Mouse (Mus musculus) cerebellum, postnatal 36 days (tissue): ENCODE measurements around the gene Zfyve16.

Experiments used
- DNase-seq, 2 experiments: peaks; one replicate each; pipeline ENCODE4 v3.0.0; 2021 to 2022; ENCODE audit warnings: mixed read lengths in 2 of 2

Gene Zfyve16

DNA sequence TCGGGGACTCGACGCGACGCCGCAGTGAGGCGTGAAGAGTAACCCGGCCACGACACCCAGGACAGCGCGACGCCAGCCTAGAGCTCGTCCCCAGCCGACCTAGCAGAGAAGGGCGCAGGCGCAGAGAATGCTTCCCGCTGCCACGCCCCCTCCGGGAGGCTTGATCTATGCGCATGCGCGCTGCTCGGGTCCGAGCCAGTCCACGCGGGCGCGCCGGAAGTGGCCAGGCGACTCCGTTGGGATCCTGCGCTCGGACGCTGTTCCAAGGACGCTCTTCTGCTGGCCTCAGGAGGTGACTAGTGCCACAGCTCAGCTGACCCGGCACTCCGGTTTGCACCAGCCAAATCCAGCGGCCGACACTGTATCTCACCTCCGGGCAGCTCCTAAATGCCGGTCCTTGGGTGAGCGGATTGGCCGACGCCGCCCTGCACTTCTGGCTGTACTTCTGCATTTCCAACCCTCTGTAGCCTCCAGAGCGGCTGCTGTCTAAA is at the start of gene Zfyve16:
TSS of gene Zfyve16 (minus strand) at position 148 of the 491 bp plus-strand sequence.
- DNase-seq = peak; percentile 99

DNA sequence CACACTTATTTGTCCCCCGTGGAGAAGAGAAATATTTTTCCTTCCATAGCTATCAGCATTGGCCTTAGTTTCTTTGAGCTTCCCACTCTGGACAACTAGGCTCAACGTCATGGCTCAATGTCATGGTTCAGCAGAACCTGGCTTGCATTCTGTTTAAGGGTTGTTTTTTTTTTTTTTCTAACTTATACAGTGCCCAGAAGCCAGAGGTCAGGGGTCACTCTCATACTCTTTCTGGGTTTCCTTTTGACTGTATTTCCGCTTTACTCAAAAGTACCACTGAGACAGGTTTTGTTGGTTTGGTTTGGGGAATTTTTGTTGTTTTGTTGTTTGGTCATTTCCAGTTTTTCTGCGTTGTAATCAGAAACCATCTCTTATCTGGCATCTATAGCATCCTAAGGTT is 47.5 kb upstream of the Zfyve16 start:
- no peak for DNase-seq

DNA sequence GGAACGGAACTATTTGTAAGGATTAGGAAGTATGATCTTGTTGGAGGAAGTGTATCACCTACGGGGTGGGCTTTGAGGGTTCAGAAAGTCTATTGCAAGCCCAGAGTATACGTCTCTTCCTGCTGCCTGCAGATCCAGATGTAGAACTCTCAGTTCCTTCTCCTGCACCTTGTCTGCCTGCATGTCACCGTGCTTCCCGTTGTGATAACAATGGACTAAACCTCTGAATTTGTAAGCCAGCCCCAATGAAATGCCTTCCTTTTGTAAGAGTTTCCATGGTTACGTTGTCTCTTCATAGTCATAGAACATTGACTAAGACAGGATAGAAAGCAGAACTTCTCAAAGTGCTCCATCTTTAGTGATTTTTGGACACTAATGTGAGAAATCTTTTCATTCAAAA is 46.0 kb upstream of the Zfyve16 start:
- DNase-seq = no peak

DNA sequence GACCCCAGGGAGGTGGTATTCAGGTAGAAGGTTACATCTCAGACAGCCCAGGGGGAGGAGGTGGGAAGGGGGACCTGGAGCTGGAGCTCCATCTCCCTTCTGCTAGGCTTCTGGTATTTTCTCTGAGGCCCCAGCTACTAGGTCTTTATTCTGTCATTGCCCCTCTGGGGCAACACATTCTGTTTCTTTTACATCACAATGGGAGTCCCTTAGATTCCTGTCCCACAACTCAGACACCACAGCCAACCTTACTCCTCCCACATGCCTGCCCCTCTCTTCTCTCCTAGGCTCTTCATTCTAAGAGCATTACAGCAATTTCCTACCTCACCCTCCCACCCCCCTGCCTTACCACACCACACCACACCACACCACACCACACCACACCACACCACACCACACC is 45.4 kb upstream of the Zfyve16 start, which contains the start of gene Spz1:
TSS of gene Spz1 (minus strand) at position 101 of the 400 bp plus-strand sequence.
- DNase-seq = no peak

DNA sequence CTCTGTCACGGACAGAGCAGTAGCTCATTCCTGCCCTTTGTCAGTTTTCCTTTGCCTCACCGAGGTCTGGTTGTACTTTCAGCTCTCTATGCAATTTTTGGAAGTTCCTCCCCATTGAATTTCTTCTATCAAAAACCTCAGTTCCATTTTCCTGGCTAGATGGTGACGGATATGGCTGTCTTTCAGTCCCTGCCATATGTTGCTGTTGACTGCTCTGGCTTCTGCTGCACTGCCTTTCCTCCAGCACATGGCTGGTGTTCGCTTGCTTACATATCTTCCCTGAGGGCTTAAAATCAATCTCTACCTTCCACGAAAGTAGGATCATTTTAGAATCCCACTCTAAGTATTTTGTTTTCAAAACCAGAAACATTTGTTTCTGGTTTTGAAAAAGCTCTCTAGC is 28.8 kb upstream of the Zfyve16 start:
- no peak for DNase-seq

DNA sequence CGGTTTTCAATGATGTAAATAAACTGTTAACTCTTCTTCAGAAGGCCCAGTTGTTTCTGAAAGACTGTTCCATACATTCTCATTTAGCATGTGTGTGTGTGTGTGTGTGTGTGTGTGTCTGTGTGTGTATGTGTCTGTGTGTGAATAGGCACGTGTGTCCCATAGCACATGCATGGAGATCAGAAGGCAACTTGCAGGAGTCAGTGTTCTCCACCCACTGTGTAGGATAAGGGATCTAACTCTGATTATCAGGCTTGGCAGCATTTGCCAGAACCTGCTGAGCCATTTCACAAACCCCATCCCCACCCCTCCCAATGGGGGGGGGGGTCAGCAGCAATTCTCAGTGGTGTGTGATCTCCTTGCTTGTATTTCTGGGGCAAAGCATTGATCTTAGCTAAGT is 26.6 kb upstream of the Zfyve16 start:
- DNase-seq = no peak

DNA sequence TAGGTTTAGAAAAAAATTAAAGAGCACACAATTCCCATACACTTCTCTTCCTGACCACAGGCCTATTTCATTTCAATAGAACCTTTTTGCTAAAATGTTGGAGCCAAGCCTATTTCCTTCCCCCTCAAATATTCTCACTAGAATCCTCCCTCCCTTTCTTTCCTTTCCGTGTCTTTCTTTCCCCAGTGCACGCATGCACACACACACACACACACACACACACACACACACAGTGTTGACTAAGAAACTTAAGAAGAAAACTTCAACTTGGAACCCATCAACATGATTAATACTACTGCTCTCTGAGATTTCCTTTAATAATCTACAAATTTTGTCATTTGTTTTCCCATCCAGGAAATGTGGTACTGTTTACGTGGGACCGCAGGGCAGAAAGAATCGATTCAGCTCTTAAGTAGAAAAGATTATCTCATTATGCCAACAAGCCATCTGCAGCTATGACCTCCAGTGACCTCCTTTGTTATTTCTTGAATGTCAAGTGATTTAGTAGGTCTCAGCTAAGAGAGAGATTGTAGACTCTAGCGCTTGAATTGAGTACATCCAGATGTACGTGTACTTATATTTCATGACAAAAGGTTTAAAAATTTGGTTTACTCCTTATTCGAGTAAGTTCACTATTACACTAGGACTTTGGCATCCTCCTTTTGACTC is 25.9 kb upstream of the Zfyve16 start:
- DNase-seq = no peak

DNA sequence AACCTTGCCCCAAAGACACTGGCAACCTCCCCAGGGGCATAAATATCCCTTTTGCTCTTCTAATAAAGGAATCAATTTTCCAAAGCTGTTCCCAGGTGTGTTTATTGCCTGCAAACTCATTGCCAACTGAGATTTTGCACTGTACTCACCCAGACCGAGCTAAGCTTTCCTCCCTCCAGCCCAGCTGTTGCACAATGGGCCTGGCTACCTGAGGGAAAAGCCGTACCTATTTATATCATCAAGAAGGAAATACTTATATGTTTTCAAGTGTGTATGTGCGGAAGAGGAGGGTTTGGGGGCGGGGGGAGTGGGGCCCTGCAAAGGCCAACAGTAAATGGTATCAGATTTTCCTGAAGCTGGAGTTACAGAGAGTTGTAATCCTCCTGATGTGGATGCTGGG is 16.4 kb upstream of the Zfyve16 start:
- no peak for DNase-seq

DNA sequence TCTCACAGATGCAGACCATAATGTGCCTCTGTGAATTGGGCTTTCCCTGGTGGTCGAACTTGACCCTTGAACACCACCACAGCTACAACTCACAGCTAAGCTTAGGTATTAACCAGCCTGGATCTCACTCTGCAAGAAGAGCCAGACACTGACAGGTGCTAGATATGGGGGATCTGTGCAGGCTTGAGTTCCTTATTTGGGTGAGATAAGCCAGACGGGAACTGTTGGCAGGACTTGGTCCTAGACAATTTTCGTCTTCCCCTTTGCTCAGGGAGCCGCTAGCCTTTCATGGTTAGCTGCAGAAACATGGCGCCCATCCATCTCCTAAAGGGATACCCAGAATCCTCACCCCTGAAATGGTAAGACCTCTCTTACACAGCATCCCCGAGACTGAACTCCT is 10.3 kb upstream of the Zfyve16 start:
- DNase-seq = no peak

DNA sequence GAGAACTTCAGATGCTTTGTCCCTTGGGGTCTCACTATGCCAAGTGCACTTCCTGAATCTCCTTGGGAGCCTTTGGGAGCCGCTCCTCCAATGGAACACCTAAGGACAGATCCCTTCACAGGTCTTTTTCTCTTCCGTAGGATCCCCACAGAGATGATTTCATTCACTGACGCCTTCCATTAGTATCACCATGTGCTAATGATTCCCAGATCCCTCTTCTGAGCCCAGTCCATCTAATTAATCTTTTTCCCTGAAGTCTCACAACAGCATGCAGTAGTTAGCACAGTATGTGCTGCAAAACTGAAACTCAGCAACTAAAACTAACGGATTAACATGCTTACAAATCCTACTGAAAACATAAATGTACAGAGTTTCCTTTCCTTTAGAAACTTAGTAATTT is 8.5 kb upstream of the Zfyve16 start:
- no peak for DNase-seq

DNA sequence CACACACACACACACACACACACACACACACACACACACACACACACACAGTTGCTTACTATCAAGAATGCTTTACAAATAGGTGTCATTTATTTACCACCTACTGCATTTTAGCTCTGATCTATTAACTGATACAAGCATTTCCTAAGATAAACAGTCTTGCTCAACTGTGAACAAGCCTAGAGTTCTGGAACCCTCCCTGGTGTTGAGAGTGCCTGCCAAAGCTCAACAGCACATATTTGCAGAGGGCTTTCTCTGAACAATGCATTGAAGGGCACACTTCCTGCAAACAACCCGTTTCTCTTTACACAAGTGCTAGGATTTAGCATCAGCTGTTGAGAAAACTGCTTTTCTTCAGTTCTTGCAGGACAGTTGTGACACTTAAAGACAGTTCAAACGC is 3.1 kb upstream of the Zfyve16 start:
- DNase-seq = no peak

DNA sequence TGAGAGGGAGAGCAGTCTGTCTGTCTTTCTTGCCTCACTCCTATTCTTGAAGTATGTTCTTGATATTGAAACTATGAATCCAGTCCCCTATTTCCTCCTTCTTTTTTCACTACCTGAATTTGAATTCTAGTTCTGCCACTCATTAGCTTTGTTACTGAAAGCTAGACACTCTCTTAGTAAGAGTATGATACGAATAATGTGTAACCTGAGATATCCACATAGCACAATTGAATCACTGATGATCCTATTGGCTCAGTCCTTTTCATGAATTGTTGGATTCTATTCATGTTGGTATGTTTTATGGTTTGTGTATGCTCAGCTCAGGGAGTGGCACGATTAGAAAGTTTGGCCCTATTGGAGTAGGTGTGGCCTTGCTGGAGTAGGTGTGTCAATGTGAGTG is 1.5 kb upstream of the Zfyve16 start:
- DNase-seq = no peak

DNA sequence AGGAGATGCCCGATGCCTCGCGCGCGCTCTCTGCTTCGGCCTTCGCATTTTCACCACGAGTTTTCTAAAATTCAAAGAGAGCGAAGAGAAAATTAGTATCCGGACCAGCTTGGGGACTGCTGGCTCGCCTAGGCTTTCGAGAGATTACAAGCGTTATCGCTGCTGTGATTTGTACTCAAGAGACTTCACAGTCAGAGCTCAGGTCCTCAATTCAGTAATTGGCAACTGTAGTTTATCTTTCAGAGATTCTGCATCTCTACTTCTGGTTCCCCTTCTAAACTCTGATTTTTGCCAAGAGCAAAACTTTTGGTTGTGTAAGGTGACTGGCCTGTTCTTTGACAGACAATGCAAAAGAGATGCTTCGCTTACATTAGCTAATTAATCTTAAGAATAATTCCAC is 569 bp upstream of the Zfyve16 start:
- no peak for DNase-seq

DNA sequence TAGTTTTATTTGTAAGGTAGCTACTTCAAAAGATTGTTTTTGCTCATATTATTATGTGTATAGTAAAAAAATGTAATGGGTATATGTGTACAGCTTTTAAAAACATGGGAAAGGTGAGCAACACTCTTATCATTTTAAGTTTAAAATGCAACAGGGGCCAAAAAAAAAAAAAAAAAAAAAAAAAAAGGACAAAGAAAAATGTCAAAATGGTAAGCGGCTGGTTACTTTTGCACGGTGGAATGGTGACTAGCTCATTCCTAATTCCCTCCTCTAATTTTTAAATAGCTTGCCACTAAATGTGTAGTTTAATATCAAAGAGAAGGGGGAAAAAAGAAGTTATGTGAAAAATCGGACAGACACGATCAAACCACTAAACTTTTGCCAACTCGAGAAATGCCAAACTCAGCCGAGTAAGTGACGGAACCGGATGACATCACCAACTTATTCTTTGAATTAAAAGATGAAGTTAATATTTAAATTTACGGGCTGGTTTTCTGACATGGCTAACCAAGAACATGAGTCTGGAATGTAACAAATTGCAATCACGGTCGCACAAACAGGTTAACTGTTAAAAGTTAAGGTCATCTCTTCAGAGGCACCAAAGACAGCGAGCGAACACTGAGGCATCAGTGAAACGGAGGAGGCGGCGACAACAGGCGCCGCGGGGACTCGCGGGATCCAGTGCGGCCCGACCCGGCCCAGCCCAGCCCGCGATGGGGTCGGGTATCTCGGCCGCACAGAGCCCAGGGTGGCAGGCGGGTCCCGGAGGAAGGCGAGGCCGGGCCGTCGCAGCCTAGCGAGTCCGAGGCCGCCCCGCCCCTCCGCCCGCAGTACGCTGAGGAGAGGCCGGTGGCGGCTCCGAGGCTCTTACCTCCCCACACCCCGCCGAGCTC is 594 bp downstream of the Zfyve16 start:
- DNase-seq = no peak

DNA sequence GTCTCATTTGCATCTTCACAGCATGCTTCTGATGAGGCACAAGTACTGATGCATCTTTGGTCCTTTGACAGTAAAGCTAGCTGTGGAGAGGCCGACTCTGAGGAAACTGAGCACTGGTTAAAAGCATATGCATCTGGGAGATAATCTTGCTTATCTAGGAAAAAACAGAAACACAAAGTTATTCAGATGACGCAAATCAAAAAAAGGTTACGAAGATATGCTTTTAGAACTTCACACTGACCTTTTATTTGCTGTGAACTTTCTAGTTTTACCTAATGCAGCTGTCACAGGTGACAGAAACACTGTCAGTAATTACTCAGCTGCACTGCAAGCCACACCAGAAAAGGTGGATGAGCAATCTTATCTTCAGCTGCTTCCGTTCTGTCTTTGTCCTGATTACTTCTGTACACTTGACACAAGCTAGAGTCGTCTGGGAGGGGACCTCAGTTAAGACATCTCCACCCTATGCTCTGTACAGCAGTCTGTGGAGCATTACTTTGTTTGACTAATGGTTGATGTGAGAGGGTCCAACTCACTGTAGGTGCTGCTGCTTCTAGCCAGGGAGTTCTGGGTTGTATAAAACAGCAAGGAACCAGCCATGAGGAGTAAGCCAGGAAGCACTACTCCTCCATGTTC is 7.4 kb downstream of the Zfyve16 start:
- DNase-seq = no peak

DNA sequence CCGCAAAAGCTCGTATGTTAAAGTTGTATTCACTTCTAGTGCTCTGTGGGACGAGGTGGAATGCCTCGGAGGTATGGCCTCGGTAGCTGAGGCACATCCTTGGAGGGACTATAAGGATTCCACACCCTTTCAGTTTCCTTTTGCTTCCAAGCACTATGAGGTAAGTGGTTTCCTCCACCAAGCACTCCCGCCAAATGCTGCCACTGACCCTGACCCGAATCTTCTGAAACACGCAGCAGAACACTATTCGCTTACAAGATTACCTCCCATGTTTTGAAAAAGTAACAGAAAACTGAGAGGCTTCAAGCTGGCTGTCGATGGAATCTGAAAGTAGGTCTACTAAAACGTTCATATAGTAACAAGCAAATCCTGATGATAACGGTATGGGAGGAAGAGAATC is 25.8 kb downstream of the Zfyve16 start:
- no peak for DNase-seq

DNA sequence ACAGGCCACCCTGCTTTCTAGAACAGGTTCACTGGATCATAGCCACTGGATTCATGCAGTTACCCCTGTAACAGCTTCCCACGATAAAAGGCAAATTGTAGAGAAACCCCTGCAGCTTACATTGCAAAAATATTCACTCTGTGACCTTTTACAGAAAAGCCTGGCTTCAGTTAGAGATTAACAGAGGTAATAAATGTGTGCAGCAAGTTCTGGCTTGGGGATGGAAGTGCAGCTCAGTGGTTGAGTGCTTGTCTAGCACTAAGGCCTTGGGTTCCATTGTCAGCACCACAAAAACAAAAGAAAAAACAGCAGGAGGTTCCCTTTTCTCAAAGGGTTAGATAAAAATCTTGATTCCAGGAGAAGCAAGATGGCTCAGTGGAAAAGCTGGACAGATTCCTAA is 38.7 kb downstream of the Zfyve16 start:
- no peak for DNase-seq

DNA sequence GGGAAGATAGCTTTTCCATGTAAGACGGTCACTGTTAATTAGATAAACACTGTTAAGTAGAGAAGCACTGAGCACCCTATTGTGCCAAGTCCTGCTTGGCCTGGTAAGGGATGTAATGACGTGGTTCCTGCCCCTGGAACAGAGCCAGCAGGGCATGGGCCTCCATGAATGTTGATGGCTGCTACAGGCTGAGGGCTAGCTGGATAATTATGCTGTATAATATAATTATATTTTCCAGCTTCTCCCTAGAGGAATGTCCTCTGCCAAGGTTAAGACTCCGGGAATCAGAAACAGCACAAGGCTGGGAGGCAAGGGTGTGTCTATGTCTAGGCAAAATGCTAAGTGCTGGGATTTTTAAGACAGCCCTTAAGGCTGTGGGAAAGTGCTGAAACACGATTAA is 39.9 kb downstream of the Zfyve16 start:
- DNase-seq = no peak

DNA sequence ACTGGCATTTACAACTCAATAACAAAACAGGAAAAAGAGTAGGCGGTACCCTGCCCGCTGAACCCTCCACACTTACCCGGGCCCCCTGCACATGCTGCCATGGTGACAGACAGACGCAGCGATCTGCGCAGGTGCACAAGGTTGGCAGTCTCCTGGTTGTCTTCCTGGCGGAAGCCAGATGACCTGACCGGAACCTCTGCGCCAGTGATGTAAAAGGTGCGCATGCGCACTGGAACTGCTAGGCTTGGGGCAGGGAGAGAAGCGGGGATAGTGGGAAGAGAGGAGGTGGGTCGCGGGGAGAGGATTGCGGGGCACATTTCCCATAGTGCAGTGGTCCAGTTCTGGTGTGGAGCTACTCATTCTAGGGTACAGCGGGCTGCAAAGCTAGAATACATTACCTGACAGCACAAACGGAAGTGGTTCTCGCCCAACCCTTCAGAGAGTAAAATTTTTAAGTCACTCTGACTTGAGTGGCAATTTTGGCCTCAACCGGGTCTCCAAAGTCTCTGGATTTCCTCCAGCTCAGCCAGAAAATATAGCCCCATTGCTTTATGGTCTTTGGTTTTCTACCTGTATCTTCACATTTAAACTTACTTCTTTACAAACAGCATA is 46.7 kb downstream of the Zfyve16 start, which contains the start of gene Fam151b:
TSS of gene Fam151b (minus strand) at position 164 of the 612 bp plus-strand sequence.
- peak; percentile 92 to 93 for DNase-seq

DNA sequence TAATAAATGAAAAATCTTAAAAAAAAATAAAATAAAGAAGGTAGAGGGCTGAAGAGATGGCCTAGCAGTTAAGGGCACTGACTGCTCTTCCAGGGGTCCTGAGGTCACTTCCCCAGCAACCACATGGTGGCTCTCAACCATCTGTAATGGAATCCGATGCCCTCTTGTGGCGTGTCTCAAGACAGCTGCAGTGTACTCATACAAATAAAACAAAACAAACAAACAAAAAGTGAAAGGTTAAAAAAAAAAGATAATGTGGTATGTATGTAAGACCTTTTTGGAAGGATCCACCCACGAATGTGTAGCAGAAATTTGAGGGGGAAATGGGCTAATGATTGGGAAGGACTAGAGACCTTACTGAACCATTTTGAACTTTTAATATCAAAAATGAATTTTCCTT is 47.3 kb downstream of the Zfyve16 start:
- DNase-seq = peak; percentile 31 to 40

DNA sequence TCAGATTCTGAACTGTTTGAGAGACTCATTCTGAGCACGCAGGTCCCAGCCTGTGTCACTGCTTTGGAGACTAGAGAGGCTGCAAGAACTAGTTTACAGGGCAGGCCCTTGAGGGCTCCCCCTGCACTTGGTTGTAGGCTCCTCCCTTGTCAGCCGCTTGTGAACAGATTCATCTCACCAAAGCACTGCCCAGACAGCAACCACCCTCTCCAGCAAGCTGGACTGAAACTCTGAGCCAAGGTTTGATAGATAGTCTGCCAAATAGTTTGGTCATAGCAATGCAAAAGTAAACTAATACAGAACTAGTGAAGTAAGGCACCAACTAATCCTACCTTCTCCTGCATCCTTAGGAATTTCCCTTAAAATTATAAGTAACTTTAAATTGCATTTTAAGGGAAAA is 60.5 kb downstream of the Zfyve16 start:
- DNase-seq = no peak

DNA sequence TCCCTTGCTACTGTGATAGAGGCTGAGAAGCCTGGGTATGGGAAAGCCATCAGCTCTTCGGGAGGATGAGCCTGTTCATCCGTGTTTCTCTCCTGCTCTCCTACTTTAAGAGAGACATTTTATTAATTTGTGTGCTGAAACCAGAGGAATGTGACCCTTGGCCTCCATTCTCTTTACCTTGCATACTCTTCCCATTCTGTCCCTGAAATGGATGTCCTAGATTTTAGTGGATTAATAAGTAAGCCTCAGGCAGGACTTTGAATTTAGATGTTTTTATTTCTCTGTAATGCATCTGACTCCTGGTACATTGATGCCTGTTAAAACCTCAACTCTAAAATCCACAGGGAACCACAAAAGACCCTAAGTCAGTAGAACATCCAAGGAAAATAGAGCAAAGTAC is 61.3 kb downstream of the Zfyve16 start:
- no peak for DNase-seq

DNA sequence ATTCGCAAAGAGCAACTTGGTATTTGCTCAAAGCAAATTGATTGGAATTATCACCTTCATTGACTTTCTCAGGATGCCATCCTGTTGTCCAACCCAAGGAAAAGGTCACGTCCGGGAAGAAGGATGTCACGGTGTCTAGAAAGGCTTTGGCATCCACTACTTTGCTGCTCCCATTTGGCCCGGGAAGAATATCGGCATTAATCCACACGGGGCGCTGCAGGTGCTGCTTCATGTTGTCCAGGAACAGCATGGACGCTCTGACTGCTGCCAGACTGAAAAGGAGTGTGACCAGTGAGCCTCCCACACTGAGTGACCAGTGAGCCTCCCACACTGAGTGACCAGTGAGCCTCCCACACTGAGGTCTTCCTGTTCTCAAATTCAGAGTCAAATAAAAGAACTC is 62.8 kb downstream of the Zfyve16 start:
- DNase-seq = no peak
